Mouse (Mus musculus) liver, postnatal 0 days (tissue): Measurements from ENCODE around the gene Hrnr.

Source experiments
- CTCF ChIP-seq: sonication (generic); IDR thresholded peaks from 2 replicates; pipeline ENCODE4 v1.5.1; 2016; ENCODE audit warnings: antibody characterized with exemption, low read depth
- EP300 ChIP-seq: IDR thresholded peaks from 2 replicates; pipeline ENCODE4 v1.6.1; 2016; ENCODE audit warnings: antibody characterized with exemption, low read depth, mild to moderate bottlenecking

- no peak for TF ChIP-seq EP300
- no peak for TF ChIP-seq CTCF
These were observed 47.5 kb downstream of the Hrnr start for GRCm38 (mm10) chr3:93366966-93367575.
